Mouse (Mus musculus) heart, postnatal 0 days (tissue): Measurements from ENCODE around the gene Olfr1447.

Experiments
- CTCF ChIP-seq: IDR thresholded peaks from 2 replicates; pipeline ENCODE4 v1.5.1; 2016; ENCODE audit warnings: antibody characterized with exemption, control low read depth, low read depth
- EP300 ChIP-seq: IDR thresholded peaks from 2 replicates; pipeline ENCODE4 v1.6.1; 2016; ENCODE audit warnings: antibody characterized with exemption, low read depth

GRCm38 (mm10) chr19:12893424-12893823 is 10.1 kb downstream of the Olfr1447 start, which contains the start of gene Olfr1446:
- TF ChIP-seq EP300 (no peak), CTCF (no peak)
